Mouse (Mus musculus) myocyte (in vitro differentiated cells): ENCODE measurements around the gene Tex26.

Experiments used
- CEBPB ChIP-seq: IDR thresholded peaks from 2 replicates; pipeline ENCODE4 v1.6.1; 2011; ENCODE audit warnings: mild to moderate bottlenecking, moderate library complexity; ENCODE audit not compliant: poor library complexity, insufficient read depth, severe bottlenecking
- E2F4 ChIP-seq: IDR thresholded peaks from one replicate; pipeline ENCODE4 v1.6.1; 2011; ENCODE audit warnings: mild to moderate bottlenecking, control low read depth, moderate library complexity; ENCODE audit not compliant: insufficient read depth
- MAX ChIP-seq: IDR thresholded peaks from one replicate; pipeline ENCODE4 v1.6.1; 2011; ENCODE audit warnings: low read depth, mild to moderate bottlenecking, control low read depth
- MYOD1 ChIP-seq, 3 experiments: IDR thresholded peaks; one replicate each; pipeline ENCODE4 v1.6.1; 2011; ENCODE audit warnings: control low read depth in 2 of 3, low read depth in 2 of 3, mild to moderate bottlenecking in 2 of 3, moderate library complexity in 1 of 3; ENCODE audit not compliant: insufficient read length in 2 of 3, control insufficient read depth in 1 of 3
- MYOG ChIP-seq, 3 experiments: IDR thresholded peaks; one replicate each; pipeline ENCODE4 v1.6.1; 2011; ENCODE audit warnings: control low read depth in 2 of 3, low read depth in 2 of 3, mild to moderate bottlenecking in 2 of 3; ENCODE audit not compliant: insufficient read length in 2 of 3, control insufficient read depth in 1 of 3, insufficient read depth in 1 of 3
- POLR2A ChIP-seq: IDR thresholded peaks from one replicate; pipeline ENCODE4 v1.6.1; 2011; ENCODE audit warnings: low read depth, mild to moderate bottlenecking, control low read depth, moderate library complexity; ENCODE audit not compliant: insufficient read length
- POLR2AphosphoS2 ChIP-seq: IDR thresholded peaks from one replicate; pipeline ENCODE4 v1.6.1; 2011; ENCODE audit warnings: low read depth, control low read depth; ENCODE audit not compliant: insufficient read length
- REST ChIP-seq: IDR thresholded peaks from one replicate; pipeline ENCODE4 v1.6.1; 2011; ENCODE audit warnings: mild to moderate bottlenecking, control low read depth, moderate library complexity; ENCODE audit not compliant: insufficient read depth, insufficient read length
- SRF ChIP-seq: IDR thresholded peaks from one replicate; pipeline ENCODE4 v1.6.1; 2011; ENCODE audit warnings: low read depth; ENCODE audit not compliant: control insufficient read depth, insufficient read length
- TCF12 ChIP-seq: IDR thresholded peaks from one replicate; pipeline ENCODE4 v1.6.1; 2011; ENCODE audit warnings: mild to moderate bottlenecking, control low read depth; ENCODE audit not compliant: poor library complexity, insufficient read depth, severe bottlenecking
- TCF3 ChIP-seq: IDR thresholded peaks from one replicate; pipeline ENCODE4 v1.6.1; 2011; ENCODE audit warnings: low read depth, control low read depth; ENCODE audit not compliant: insufficient read length
- USF1 ChIP-seq: IDR thresholded peaks from one replicate; pipeline ENCODE4 v1.6.1; 2011; ENCODE audit warnings: low read depth, mild to moderate bottlenecking, control low read depth, moderate library complexity

- no peak for TF ChIP-seq CEBPB
- TF ChIP-seq POLR2A: no peak
- TF ChIP-seq TCF12: no peak
- no peak for TF ChIP-seq MYOG (IDR thresholded peaks at IDR 0.05; ENCODE audit: control insufficient read depth in 1 of 3, insufficient read depth in 1 of 3, insufficient read length in 2 of 3, low read depth in 2 of 3)
- no peak for TF ChIP-seq E2F4
- no peak for TF ChIP-seq MAX
- no peak for TF ChIP-seq POLR2AphosphoS2
- TF ChIP-seq USF1: no peak
- no peak for TF ChIP-seq TCF3
- no peak for TF ChIP-seq REST
- TF ChIP-seq MYOD1 (IDR thresholded peaks at IDR 0.05; ENCODE audit: control insufficient read depth in 1 of 3, insufficient read length in 2 of 3, low read depth in 2 of 3): no peak
- TF ChIP-seq SRF: no peak
These were observed 9.9 kb downstream of the Tex26 start for GRCm38 (mm10) chr5:149449406-149449805.
